Comparison of ENCODE assay signal across 8 mouse cellular contexts in the genomic region with DNA sequence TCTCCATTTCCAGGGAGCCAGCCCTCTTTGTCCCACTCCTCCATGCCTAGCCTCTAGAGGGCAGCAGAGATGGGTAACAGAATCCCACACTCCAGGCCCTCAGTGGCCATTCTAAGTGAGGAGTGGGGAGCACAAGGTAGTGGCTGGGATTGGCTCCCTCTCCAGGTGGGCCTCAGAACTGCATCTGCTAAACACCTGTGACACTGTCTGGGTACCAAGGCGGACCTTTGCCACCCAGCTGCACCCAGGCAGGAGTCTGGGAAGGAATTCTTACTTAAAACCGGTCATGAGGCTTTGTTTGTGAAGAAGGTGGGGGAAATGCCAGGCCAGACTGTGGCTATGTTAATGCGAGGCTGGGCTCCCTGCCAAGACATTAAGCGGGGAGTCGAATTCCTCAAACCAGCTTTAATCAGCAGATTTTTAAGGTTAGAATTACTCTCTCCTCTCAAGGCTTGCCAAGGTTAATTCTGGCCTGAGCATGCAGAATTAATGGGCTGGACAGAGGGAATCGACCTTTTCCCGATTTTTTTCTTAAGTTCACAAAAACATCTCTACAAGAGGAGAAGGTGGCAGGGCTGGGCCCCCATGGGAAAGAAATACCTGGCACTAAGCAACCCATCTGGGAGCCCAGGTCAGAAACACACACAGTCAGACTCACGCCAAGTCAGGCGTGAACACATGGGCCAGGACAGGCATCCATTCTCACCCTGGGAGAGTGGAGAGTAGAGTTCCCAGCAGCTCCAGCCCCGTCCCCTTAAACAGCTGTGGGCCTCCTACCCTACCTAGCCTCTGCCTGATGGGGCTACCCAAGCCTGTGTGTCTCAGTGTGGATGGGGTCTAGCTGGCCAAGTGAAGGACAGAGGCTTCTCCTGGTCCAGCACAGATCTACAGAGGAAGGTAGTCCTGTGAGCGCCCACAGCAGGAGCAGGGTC.
DNase-seq lines count a peak whose midpoint lies in the region; ATAC-seq lines count a peak whose summit lies in the region.

No protein-coding gene starts in this region.

- no peak overlapping the region for H3K4me3 ChIP-seq in lung, embryonic 15.5 days

- H3K4me1 ChIP-seq in lung, embryonic 15.5 days = peaks cover 16% of the 10 kb centered on the region

- ATAC-seq in frontal cortex, adult (ENCODE audit: low TSS enrichment) = peak; percentile 18; the same call in 1 of the 2 replicates
- ATAC-seq in lung, embryonic 15.5 days (ENCODE audit: borderline replicate concordance, extremely low read depth, low FRiP score, low TSS enrichment) = peak; percentile 31; the same call in 1 of the 2 replicates

- no peaks in the 10 kb centered on the region for H3K9me3 ChIP-seq in lung, embryonic 15.5 days

- H3K9ac ChIP-seq in lung, embryonic 15.5 days = no peak overlapping the region

- 33% methylated on average over 11 of the region's 11 CpGs for WGBS in lung, embryonic 15.5 days

- DNase-seq in left cerebral cortex, postnatal 10 days (ENCODE audit: extremely low spot score in 1 of 2, low spot score in 2 of 2) = peak; percentile 37 to 71
- no peak for DNase-seq in left cerebral cortex, adult 8-10 months (ENCODE audit: low spot score in 2 of 2)
- DNase-seq in c-Kit-positive CD71-negative TER-119-negative erythroid progenitor cells, embryonic 14.5 days (ENCODE audit: low read depth) = peak; percentile 6
- peak; percentile 97 to 98 for DNase-seq in kidney, adult 8-10 months
- DNase-seq in ovary, postnatal 36 days (ENCODE audit: low spot score) = peak; percentile 28
- no peak for DNase-seq in spleen, adult 12 weeks (ENCODE audit: low spot score)

- intact Hi-C loops in left cerebral cortex, postnatal 10 days (cut with DNase I) = no loop called here

- H3K27me3 ChIP-seq in lung, embryonic 15.5 days = 0 out of 2 replicates have a peak, but pooled peaks cover 8% of the 10 kb centered on the region

- no peaks in the 10 kb centered on the region for H3K36me3 ChIP-seq in lung, embryonic 15.5 days

- no peak overlapping the region for H3K4me2 ChIP-seq in lung, embryonic 15.5 days

- H3K27ac ChIP-seq in lung, embryonic 15.5 days = no peak overlapping the region

Comparison
In these comparisons a context has a peak if more than half of its experiments do, and no peak if none do; other contexts are left out.
1. DNase-seq: peak in left cerebral cortex, postnatal 10 days (2 of 2), c-Kit-positive CD71-negative TER-119-negative erythroid progenitor cells, embryonic 14.5 days (single experiment), kidney, adult 8-10 months (2 of 2) and ovary, postnatal 36 days (single experiment); none in left cerebral cortex, adult 8-10 months (0 of 2) and spleen, adult 12 weeks (single experiment).